Mouse (Mus musculus) spleen, adult 18-20 months (tissue): Measurements from ENCODE around the gene Ifna16.

Experiments used
- DNase-seq, 2 experiments: peaks; one replicate each; pipeline ENCODE4 v3.0.0; 2022; ENCODE audit warnings: mixed read lengths in 2 of 2

The Ifna16 gene

GRCm38 (mm10) chr4:88676824-88677223 is at the start of gene Ifna16:
Ifna16 (minus strand) TSS chr4:88676924.
- DNase-seq = no peak

GRCm38 (mm10) chr4:88723497-88724090 is 46.9 kb upstream of the Ifna16 start:
- no peak for DNase-seq

DNA sequence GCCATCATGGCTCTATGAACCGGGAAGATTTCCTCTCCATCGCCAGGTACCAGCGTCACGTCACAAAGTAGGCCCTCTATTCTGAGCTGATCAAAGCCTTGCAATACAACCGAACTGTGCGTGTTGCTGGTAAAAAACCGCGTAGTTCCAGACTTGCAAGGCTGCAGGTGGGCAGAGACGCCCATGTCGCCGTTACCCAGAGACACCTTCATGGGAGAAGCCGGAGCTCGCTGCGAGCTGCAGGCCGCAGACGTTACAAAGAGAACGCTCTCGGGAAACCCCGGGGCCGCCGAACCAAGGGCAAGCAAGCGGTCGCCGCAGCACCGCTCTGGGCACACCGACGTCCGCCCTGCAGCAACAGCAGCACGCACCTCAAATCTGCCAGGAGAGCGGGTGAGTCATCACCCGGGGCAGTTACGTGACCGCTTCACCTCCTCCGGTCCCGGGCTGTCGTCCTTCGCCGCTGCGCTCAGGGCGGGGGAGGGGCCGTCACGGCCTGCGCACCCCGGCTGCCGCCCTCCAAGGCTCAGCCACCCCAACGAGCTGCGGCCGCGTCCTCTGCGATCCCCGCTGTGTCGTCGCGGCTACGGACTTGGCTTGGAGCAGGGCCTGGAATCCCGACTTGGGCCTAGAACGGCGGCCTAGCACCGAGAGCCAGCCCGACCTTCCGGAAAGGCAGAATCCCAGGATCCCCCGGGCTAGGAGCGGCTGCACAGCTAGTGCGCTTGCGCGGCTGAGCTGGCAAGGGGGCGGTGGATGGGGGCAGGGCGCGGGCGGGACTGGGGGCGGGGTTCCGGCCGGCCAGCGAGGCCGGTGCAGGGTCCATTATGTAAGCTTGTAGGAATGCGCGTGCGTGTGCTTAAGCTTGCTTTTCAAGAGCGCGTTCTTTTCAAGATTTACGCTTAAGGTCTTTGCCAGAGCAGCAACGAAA is 45.3 kb upstream of the Ifna16 start, which contains the start of the genes Gm26566 and Klhl9:
Gene Gm26566, plus strand, starts transcription at position 15 of the 931 bp plus-strand sequence.
Gene Klhl9, minus strand, starts transcription at position 675 of the 931 bp plus-strand sequence.
- peak; percentile 81 to 83 for DNase-seq

DNA sequence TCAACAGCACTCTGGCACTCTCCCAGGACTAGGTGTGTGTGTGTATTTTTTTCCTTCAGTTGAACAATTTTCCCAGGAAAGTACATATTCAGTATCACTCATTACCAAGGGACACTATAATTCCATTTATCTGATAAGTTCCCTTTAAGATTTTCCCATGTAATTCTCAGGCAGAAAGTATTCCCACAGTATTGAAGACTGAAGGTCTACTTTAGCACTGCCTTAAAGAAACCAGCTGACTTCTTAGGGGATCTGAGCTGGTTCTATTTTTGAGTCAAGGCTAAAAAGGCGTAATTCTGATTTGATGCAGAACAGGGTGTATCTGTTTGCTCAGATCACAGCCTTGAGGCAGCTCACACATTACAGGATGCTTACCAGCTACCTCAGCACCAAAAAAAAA is 42.0 kb upstream of the Ifna16 start:
- DNase-seq = no peak

DNA sequence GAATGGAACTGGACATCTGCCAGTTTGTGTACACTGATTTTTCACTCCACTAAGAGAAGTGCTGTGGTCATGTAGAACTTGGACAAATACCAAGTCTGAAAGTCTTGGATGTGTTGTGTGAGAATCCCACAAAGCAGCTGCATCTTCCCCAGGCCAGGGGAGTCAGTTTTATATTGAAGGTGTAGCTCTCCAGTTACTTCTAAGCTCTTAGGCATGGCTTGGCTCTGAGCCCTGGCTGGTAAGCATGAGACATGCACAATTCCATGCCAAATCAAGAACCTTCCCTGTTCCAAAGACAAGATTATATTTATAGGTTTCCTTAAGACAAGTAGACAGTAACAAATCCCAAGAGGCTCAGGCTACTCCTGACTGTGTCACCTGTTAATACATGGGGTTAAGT is 38.3 kb upstream of the Ifna16 start:
- DNase-seq = no peak

DNA sequence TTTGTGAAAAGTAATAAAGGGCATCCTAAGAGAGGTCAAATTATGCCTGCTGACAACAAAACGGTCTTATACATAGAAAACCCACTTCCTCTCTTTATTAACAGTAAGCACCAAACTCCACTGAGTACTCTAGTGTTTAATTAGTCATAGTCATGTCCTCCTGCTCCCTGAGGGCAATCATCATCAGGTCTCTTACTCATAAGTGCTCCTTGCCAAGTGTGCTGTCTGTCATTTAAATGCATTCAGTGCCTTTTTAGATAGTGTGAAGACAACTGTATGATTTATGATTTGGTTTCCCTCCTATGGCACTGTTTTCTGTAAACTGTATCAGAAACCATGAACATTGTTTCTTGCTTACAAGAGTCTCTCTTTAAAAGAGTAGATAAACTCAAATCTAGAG is 37.6 kb upstream of the Ifna16 start:
- no peak for DNase-seq

GRCm38 (mm10) chr4:88707128-88707826 is 30.6 kb upstream of the Ifna16 start:
- no peak for DNase-seq

DNA sequence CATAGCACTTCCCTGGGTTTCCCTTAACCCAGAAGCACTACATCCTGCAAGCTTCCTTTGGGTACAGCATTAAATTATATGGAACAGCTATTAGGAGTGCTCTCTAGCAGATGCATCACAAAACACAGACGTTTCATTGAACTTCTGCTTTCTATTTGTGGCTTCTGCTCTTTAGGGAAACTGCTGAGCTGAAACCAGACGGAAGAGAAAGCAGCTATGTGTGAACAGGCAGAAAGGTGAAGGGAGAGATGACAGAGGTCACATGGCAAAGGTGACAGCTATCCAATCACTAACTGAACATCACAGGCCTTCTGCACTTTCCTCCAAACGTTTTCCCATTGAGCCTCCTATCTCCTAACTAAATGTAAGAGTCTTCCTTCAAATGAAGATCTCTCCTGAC is 29.2 kb upstream of the Ifna16 start:
- no peak for DNase-seq

DNA sequence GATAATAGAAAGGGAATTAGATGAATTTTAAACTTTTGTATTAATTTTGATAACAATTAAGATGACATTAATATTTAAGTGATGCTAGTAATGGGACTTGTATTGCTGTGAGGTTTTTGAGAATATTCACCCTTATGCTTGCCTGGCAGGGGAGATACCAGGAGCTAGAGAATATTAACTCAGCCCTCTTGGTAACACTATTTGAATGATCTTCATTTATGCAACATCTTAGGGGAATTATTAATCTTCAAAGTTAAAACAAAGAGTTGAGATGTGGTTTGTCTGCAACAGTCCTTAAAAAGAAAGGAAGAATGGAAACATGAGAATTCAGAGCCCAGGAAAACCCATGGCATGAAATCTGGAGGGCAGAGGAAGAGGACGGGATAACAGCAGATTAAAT is 22.6 kb upstream of the Ifna16 start:
- no peak for DNase-seq

DNA sequence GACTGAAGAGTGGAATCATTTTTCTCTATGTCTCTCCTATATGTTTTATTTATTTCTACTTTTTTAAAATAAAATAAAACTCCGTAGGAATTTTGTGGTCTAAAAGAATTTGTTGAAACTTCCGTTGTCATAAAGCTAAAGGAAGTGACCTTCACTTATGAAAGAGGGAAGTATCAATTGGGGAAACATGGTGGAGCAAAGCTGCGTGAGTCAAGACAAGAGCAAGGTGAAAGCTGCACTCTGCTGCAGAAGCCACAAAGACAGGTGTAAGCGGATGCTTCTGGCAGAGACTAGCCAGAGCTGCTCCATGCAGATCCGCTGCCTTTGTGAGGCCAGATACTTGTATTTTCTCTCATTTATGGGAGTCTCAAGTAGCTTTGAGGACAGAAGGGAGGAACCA is 22.1 kb upstream of the Ifna16 start:
- DNase-seq = no peak

GRCm38 (mm10) chr4:88697753-88698152 is 21.0 kb upstream of the Ifna16 start:
- no peak for DNase-seq

DNA sequence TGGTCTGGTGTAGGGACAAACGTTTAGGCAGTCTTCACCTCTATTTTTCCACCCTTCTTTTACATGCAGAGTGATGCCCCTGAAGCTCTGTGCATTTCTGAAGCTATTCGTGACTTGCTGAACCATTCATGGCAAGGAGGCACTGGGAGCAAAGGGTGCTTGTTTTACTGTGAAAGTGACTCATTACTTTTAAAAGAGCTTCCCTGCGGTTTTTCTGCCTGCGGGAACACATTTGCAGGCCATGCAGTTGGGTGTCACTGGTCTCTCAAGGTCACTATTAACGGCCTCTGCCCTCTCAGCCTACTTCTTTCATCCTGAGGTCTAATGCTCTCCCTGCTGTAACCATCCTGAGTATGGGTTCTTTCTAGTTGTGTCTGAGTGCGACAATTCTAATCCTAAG is 20.4 kb upstream of the Ifna16 start:
- no peak for DNase-seq

DNA sequence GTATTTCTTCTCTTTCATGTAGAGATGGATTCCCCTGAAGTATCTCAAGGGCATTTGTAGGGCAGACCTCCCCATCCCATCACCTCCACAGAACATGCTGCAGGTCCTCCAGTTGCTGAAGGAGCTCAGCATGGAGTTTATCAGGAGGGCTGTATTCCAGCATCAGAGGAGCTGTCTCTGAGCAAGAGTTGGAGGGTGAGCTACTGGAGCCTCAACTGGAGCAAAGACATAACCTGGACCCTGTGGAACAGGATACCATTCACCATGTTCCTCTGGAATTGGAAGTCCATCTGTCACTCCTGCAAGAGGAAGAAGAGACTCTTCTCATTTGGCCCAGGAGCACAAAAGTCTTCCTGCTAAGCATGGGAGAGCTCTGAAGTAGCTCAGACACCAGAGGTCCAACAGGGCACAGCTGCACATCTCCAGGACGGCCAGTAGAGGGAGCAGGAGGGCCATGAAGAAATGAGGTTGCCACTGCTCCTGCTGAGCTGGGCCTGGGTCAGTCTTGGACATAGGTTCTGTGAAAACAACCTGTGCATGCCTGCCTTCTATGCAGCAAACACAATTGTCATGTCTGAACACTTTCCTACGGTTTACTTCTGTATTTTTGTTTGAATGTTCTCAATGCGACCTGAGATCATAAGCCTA is 19.6 kb upstream of the Ifna16 start:
- DNase-seq = peak; percentile 45 to 74

- DNase-seq = no peak
Observed at GRCm38 (mm10) chr4:88693392-88693791, 16.7 kb upstream of the Ifna16 start.

DNA sequence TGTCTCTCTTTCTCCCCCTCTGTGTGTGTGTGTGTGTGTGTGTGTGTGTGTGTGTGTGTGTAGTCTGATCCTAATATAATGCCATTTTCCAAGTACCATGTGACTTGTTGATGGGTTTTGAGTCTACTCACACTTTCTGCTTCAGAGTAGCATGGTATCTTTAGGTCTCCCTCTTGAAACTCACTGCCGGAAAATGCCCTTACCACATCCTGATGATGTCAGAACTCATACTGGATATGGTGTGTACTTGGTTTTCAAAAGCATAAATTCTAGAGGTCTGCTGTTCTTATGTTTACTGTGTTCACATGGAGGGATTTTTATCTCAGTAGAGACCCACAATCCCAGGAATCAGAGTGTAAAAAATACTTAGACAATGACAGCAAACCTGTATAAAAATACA is 15.8 kb upstream of the Ifna16 start:
- DNase-seq = no peak

- no peak for DNase-seq
Observed at GRCm38 (mm10) chr4:88691259-88691658, 14.5 kb upstream of the Ifna16 start, which contains the start of gene Ifnab. Ifnab (minus strand) TSS chr4:88691359.

GRCm38 (mm10) chr4:88683812-88684211 is 7.1 kb upstream of the Ifna16 start, which contains the start of gene Ifna2:
Ifna2 (minus strand) TSS chr4:88683912.
- DNase-seq = no peak

DNA sequence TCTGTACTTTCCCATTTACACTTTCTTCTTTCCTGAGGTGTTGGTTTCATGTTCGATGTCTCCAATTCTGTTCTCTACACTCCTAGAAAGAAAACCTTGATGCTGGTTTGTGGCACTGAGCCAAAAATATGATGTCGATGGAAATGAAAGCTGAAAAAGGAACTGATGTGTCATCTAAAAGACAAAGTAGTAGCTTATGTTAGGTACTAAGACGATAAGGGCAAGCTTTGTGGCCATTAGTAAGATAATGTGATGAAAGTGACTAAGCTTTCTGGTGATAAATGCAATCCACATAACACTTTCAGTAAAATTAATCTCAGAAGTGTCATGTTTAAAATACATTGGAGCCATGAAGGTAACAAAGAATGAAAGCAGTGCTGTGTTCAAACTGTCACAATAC is 4.6 kb upstream of the Ifna16 start:
- no peak for DNase-seq

- peak in 1 of 2 experiments; percentile 27 for DNase-seq
Observed at GRCm38 (mm10) chr4:88680362-88680761, 3.6 kb upstream of the Ifna16 start.

DNA sequence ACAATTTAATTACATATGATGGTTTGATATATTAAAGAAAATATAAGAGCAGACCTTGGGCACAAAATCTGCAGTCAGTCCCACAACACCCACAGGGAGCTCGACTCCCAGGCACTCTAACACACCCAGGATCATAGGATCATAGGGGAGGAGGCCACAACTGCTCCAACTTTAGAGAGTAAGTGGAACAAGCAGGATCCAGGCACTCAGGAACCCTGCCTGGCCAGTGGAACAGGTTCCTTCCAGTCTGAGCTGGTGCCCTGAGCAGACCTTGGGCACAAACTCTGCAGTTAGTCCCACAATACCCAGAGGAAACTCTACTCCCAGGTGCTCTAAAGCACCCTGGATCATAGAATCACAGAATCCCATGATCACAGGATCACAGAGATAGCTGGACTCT is 21.3 kb downstream of the Ifna16 start:
- DNase-seq = no peak

DNA sequence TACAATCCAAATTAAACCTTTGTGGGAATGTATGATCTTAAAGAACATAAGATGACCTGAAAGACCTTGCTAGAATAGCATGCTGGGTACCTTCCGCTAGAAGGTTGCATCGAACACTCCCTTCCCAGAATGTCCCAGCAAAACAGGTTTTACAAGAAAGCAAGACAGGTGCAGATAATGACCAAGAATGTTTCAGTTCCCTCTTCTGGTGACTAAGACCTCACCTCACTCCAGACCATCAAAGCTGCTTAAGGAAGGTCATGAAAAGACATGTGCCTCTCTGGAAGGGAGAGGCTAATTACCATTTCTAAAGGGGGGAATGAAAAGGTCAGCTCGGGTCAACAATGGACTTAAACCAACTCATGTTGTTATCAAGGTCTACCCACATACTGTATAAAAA is 23.1 kb downstream of the Ifna16 start:
- DNase-seq = no peak

DNA sequence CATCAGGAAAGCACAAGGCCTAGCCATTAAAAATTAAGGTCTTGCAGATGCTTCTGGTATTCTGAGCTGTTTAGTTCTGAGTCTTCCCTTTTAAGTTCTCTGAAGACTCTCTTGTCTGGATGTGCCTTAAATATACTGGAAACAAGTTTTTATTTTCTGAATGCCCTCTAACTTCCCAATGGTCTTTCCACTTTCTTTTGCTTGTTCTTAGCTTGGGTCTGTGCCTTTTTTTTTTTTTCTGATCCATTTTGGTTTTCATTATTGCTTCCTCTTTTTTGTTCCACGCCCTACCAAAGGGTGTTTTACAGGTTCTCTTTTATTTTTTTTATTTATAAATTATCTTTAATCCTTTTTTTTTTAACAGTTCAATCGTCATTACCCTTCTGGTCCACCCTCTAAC is 32.4 kb downstream of the Ifna16 start, which contains the start of gene Ifna13:
Gene Ifna13, minus strand, starts transcription at position 101 of the 400 bp plus-strand sequence.
- no peak for DNase-seq

- no peak for DNase-seq
Observed at GRCm38 (mm10) chr4:88642526-88642925, 34.2 kb downstream of the Ifna16 start.
